Mouse (Mus musculus): ENCODE measurements around the gene Alox12. TPM values are rescaled to one million over a fixed set of nuclear protein-coding genes. Genes with fewer than 3 reads are reported as not detected.
A peak's percentile ranks its signal among the peaks of the same experiment; 100 is the strongest.

Gene Alox12
- total and polyA plus RNA-seq, 2 experiments from 2014 or later = 2.3 to 2.5 TPM

GRCm38 (mm10) chr11:70216103-70216502 is 39.0 kb downstream of the Alox12 start:
- H3K4me3 ChIP-seq (ENCODE audit: low read depth, low read length) = no peak overlapping the region
- no peak for DNase-seq (ENCODE audit: low spot score)
- H3K9me3 ChIP-seq (replicated peaks; ENCODE audit: control insufficient read depth, low read length) = no peaks in the 10 kb centered on the region
- peaks cover 52% of the 10 kb centered on the region for H3K27me3 ChIP-seq (ENCODE audit: control insufficient read depth, insufficient read depth, low read length)
- no peak for ATAC-seq (ENCODE audit: insufficient read depth, low read depth)
- peaks cover 13% of the 10 kb centered on the region; the same call in 1 of the 2 replicates for H3K4me1 ChIP-seq (ENCODE audit: control insufficient read depth, insufficient read depth)
- H3K9ac ChIP-seq (replicated peaks; ENCODE audit: low read depth, low read length) = no peak overlapping the region
- H3K27ac ChIP-seq (ENCODE audit: low read depth) = no peak overlapping the region
- TF ChIP-seq EP300 (IDR thresholded peaks at IDR 0.05; ENCODE audit: low read depth) = no peak
- TF ChIP-seq CTCF (IDR thresholded peaks at IDR 0.05; ENCODE audit: low read depth) = no peak
- no peak overlapping the region for H3K4me2 ChIP-seq (ENCODE audit: low read depth, low read length)
- H3K36me3 ChIP-seq (replicated peaks; ENCODE audit: control insufficient read depth, insufficient read depth, low read length) = no peaks in the 10 kb centered on the region
- WGBS = 57% methylated on average over 3 of the region's 3 CpGs

- DNase-seq (ENCODE audit: low spot score) = no peak
- Histone ChIP-seq H3K4me3 (ENCODE audit: low read depth, low read length) (no peak overlapping the region), H3K9ac (replicated peaks; ENCODE audit: low read depth, low read length) (no peak overlapping the region), H3K9me3 (replicated peaks; ENCODE audit: control insufficient read depth, low read length) (no peaks in the 10 kb centered on the region), H3K27ac (ENCODE audit: low read depth) (no peak overlapping the region), H3K4me1 (ENCODE audit: control insufficient read depth, insufficient read depth) (peaks cover 11% of the 10 kb centered on the region; the same call in 1 of the 2 replicates), H3K4me2 (ENCODE audit: low read depth, low read length) (no peak overlapping the region), H3K27me3 (ENCODE audit: control insufficient read depth, insufficient read depth, low read length) (peaks cover 52% of the 10 kb centered on the region), H3K36me3 (replicated peaks; ENCODE audit: control insufficient read depth, insufficient read depth, low read length) (no peaks in the 10 kb centered on the region)
- TF ChIP-seq CTCF (IDR thresholded peaks at IDR 0.05; ENCODE audit: low read depth) (no peak), EP300 (IDR thresholded peaks at IDR 0.05; ENCODE audit: low read depth) (no peak)
- ATAC-seq (ENCODE audit: insufficient read depth, low read depth) = no peak
- 13% methylated on average over 22 of the region's 22 CpGs for WGBS
Observed at GRCm38 (mm10) chr11:70215301-70215700, 39.9 kb downstream of the Alox12 start.

GRCm38 (mm10) chr11:70214856-70215209 is 40.3 kb downstream of the Alox12 start:
- TF ChIP-seq EP300 (IDR thresholded peaks at IDR 0.05; ENCODE audit: low read depth) (no peak), CTCF (IDR thresholded peaks at IDR 0.05; ENCODE audit: low read depth) (no peak)
- H3K4me1 ChIP-seq (ENCODE audit: control insufficient read depth, insufficient read depth) = 0 out of 2 replicates have a peak, but pooled peaks cover 7% of the 10 kb centered on the region
- peak overlapping the region; percentile 37 for H3K4me3 ChIP-seq (ENCODE audit: low read depth, low read length)
- peak overlapping the region; percentile 61; the same call in 1 of the 2 replicates for H3K4me2 ChIP-seq (ENCODE audit: low read depth, low read length)
- no peak overlapping the region for H3K27ac ChIP-seq (ENCODE audit: low read depth)
- peaks cover 52% of the 10 kb centered on the region for H3K27me3 ChIP-seq (ENCODE audit: control insufficient read depth, insufficient read depth, low read length)
- 10% methylated on average over 18 of the region's 18 CpGs for WGBS
- H3K9me3 ChIP-seq (replicated peaks; ENCODE audit: control insufficient read depth, low read length) = no peaks in the 10 kb centered on the region
- ATAC-seq (ENCODE audit: insufficient read depth, low read depth) (no peak), DNase-seq (ENCODE audit: low spot score) (no peak)
- H3K36me3 ChIP-seq (replicated peaks; ENCODE audit: control insufficient read depth, insufficient read depth, low read length) = no peaks in the 10 kb centered on the region
- H3K9ac ChIP-seq (replicated peaks; ENCODE audit: low read depth, low read length) = no peak overlapping the region

GRCm38 (mm10) chr11:70214191-70214855 is 40.8 kb downstream of the Alox12 start:
- Histone ChIP-seq H3K4me1 (ENCODE audit: control insufficient read depth, insufficient read depth) (0 out of 2 replicates have a peak, but pooled peaks cover 7% of the 10 kb centered on the region), H3K27me3 (ENCODE audit: control insufficient read depth, insufficient read depth, low read length) (peaks cover 52% of the 10 kb centered on the region), H3K9me3 (replicated peaks; ENCODE audit: control insufficient read depth, low read length) (no peaks in the 10 kb centered on the region), H3K27ac (ENCODE audit: low read depth) (no peak overlapping the region), H3K36me3 (replicated peaks; ENCODE audit: control insufficient read depth, insufficient read depth, low read length) (no peaks in the 10 kb centered on the region), H3K4me3 (ENCODE audit: low read depth, low read length) (peak overlapping the region; percentile 37), H3K9ac (replicated peaks; ENCODE audit: low read depth, low read length) (0 out of 2 replicates have a peak overlapping the region, but pooled peaks have one; percentile 35), H3K4me2 (ENCODE audit: low read depth, low read length) (peak overlapping the region; percentile 61)
- under 1% methylated on average over 45 of the region's 46 CpGs for WGBS
- ATAC-seq (ENCODE audit: insufficient read depth, low read depth) = peak; percentile 21; the same call in 1 of the 2 replicates
- DNase-seq (ENCODE audit: low spot score) = no peak
- TF ChIP-seq EP300 (IDR thresholded peaks at IDR 0.05; ENCODE audit: low read depth) (no peak), CTCF (IDR thresholded peaks at IDR 0.05; ENCODE audit: low read depth) (no peak)

- peak overlapping the region; percentile 61 for H3K4me2 ChIP-seq (ENCODE audit: low read depth, low read length)
- H3K27ac ChIP-seq (ENCODE audit: low read depth) = no peak overlapping the region
- 9% methylated on average over 26 of the region's 26 CpGs for WGBS
- H3K36me3 ChIP-seq (replicated peaks; ENCODE audit: control insufficient read depth, insufficient read depth, low read length) = no peaks in the 10 kb centered on the region
- DNase-seq (ENCODE audit: low spot score) (no peak), ATAC-seq (ENCODE audit: insufficient read depth, low read depth) (no peak)
- peak overlapping the region; percentile 37; the same call in 1 of the 2 replicates for H3K4me3 ChIP-seq (ENCODE audit: low read depth, low read length)
- no peak for TF ChIP-seq EP300 (IDR thresholded peaks at IDR 0.05; ENCODE audit: low read depth)
- TF ChIP-seq CTCF (IDR thresholded peaks at IDR 0.05; ENCODE audit: low read depth) = no peak
- 0 out of 2 replicates have a peak, but pooled peaks cover 7% of the 10 kb centered on the region for H3K4me1 ChIP-seq (ENCODE audit: control insufficient read depth, insufficient read depth)
- H3K27me3 ChIP-seq (ENCODE audit: control insufficient read depth, insufficient read depth, low read length) = peaks cover 52% of the 10 kb centered on the region
- H3K9ac ChIP-seq (replicated peaks; ENCODE audit: low read depth, low read length) = 0 out of 2 replicates have a peak overlapping the region, but pooled peaks have one; percentile 35
- H3K9me3 ChIP-seq (replicated peaks; ENCODE audit: control insufficient read depth, low read length) = no peaks in the 10 kb centered on the region
Observed at GRCm38 (mm10) chr11:70213736-70214135, 41.4 kb downstream of the Alox12 start.

Measured in heart, postnatal 0 days (tissue).